Mouse (Mus musculus) heart, embryonic 13.5 days (tissue): ENCODE measurements around the gene Selplg. TPM values are rescaled to one million over a fixed set of nuclear protein-coding genes. Genes with fewer than 3 reads are reported as not detected.

ENCODE experiments used
- ATAC-seq: fragments of 200-750 bp; cut with Nextera tagmentation; 2 replicates; pipeline ENCODE4 v1.8.0; 2017; ENCODE audit warnings: moderate TSS enrichment; ENCODE audit not compliant: insufficient number of reproducible peaks, low FRiP score, low TSS enrichment; ENCODE audit errors: extremely low read depth
- H3K27ac ChIP-seq: fragments of 300-500 bp; sonication (generic); replicated peaks from 2 replicates; pipeline ENCODE4 v1.5.1; 2015; ENCODE audit warnings: moderate library complexity, mild to moderate bottlenecking, inconsistent platforms
- H3K27me3 ChIP-seq: fragments of 300-500 bp; sonication (generic); replicated peaks from 2 replicates; pipeline ENCODE4 v1.6.1; 2015; ENCODE audit warnings: mild to moderate bottlenecking, inconsistent platforms
- H3K36me3 ChIP-seq: fragments of 300-500 bp; sonication (generic); 2 replicates; pipeline ENCODE4 v1.6.1; 2015; ENCODE audit warnings: mild to moderate bottlenecking, inconsistent platforms
- H3K4me1 ChIP-seq: fragments of 300-500 bp; sonication (generic); 2 replicates; pipeline ENCODE4 v1.6.1; 2015; ENCODE audit warnings: inconsistent platforms
- H3K4me2 ChIP-seq: fragments of 300-500 bp; sonication (generic); 2 replicates; pipeline ENCODE4 v1.6.1; 2015; ENCODE audit warnings: inconsistent platforms, mild to moderate bottlenecking, moderate library complexity
- H3K4me3 ChIP-seq: fragments of 300-500 bp; sonication (generic); 2 replicates; pipeline ENCODE4 v1.5.1; 2015; ENCODE audit warnings: moderate library complexity, mild to moderate bottlenecking, inconsistent platforms
- H3K9ac ChIP-seq: fragments of 300-500 bp; sonication (generic); 2 replicates; pipeline ENCODE4 v1.6.1; 2015; ENCODE audit warnings: inconsistent platforms, mild to moderate bottlenecking, moderate library complexity
- H3K9me3 ChIP-seq: fragments of 300-500 bp; sonication (generic); 2 replicates; pipeline ENCODE4 v1.6.1; 2016; ENCODE audit warnings: inconsistent platforms
- WGBS: fragments of 180-500 bp; shearing (Covaris S2); methylation state at CpG from one replicate; pipeline ENCODE4 v1.1.7; 2015; ENCODE audit warnings: mixed read lengths; 5-methylcytosine and 5-hydroxymethylcytosine counted together
- polyA plus RNA-seq: library from polyadenylated mRNA; unstranded; fragments of >200 nt; fragmentation: Nextera tagmentation; extraction: Ambion mirVana; gene quantifications from 2 replicates; pipeline ENCODE4 v1.2.1, GENCODE M21; 2015

Selplg gene
- polyA plus RNA-seq, 1 experiment from 2014 or later: 1.3 TPM

GRCm38 (mm10) chr5:113853541-113853940 lies 21.1 kb upstream of the Selplg start:
- H3K4me1 ChIP-seq: peaks cover 64% of the 10 kb centered on the region
- H3K9me3 ChIP-seq: no peaks in the 10 kb centered on the region
- no peaks in the 10 kb centered on the region for H3K27me3 ChIP-seq
- H3K4me2 ChIP-seq: no peak overlapping the region
- peaks cover 52% of the 10 kb centered on the region for H3K36me3 ChIP-seq
- peak overlapping the region; percentile 48 for H3K9ac ChIP-seq
- 55% methylated on average over 10 of the region's 10 CpGs for WGBS
- H3K4me3 ChIP-seq: no peak overlapping the region
- H3K27ac ChIP-seq: peak overlapping the region; percentile 96
- no peak for ATAC-seq

GRCm38 (mm10) chr5:113852463-113852862 lies 20.0 kb upstream of the Selplg start:
- Histone ChIP-seq H3K4me1 (peaks cover 54% of the 10 kb centered on the region), H3K36me3 (peaks cover 62% of the 10 kb centered on the region), H3K27ac (no peak overlapping the region), H3K9ac (no peak overlapping the region), H3K4me3 (no peak overlapping the region), H3K27me3 (no peaks in the 10 kb centered on the region), H3K9me3 (no peaks in the 10 kb centered on the region), H3K4me2 (no peak overlapping the region)
- no peak for ATAC-seq
- WGBS: 82% methylated on average over 7 of the region's 7 CpGs

GRCm38 (mm10) chr5:113850680-113851230 lies 18.3 kb upstream of the Selplg start:
- H3K27me3 ChIP-seq: no peaks in the 10 kb centered on the region
- H3K27ac ChIP-seq: peak overlapping the region; percentile 24; the same call in 1 of the 2 replicates
- no peak overlapping the region for H3K4me3 ChIP-seq
- peaks cover 80% of the 10 kb centered on the region for H3K36me3 ChIP-seq
- WGBS: 55% methylated on average over 8 of the region's 8 CpGs
- H3K4me2 ChIP-seq: no peak overlapping the region
- no peaks in the 10 kb centered on the region for H3K9me3 ChIP-seq
- H3K9ac ChIP-seq: peak overlapping the region; percentile 28; the same call in 1 of the 2 replicates
- ATAC-seq: no peak
- H3K4me1 ChIP-seq: peaks cover 37% of the 10 kb centered on the region

GRCm38 (mm10) chr5:113847636-113848035 lies 15.2 kb upstream of the Selplg start:
- Histone ChIP-seq H3K4me1 (peaks cover 7% of the 10 kb centered on the region), H3K4me2 (no peak overlapping the region), H3K36me3 (peaks cover 99% of the 10 kb centered on the region), H3K4me3 (no peak overlapping the region), H3K27me3 (no peaks in the 10 kb centered on the region), H3K9ac (0 out of 2 replicates have a peak overlapping the region, but pooled peaks have one; percentile 9), H3K27ac (no peak overlapping the region), H3K9me3 (no peaks in the 10 kb centered on the region)
- 77% methylated on average over 9 of the region's 9 CpGs for WGBS
- ATAC-seq: no peak

GRCm38 (mm10) chr5:113846656-113847055 lies 14.2 kb upstream of the Selplg start:
- H3K4me2 ChIP-seq: no peak overlapping the region
- H3K9me3 ChIP-seq: no peaks in the 10 kb centered on the region
- H3K27me3 ChIP-seq: no peaks in the 10 kb centered on the region
- peaks cover 8% of the 10 kb centered on the region for H3K4me1 ChIP-seq
- no peak overlapping the region for H3K4me3 ChIP-seq
- no peak overlapping the region for H3K27ac ChIP-seq
- no peak for ATAC-seq
- peaks cover 99% of the 10 kb centered on the region for H3K36me3 ChIP-seq
- no peak overlapping the region for H3K9ac ChIP-seq
- 83% methylated on average over 8 of the region's 8 CpGs for WGBS

GRCm38 (mm10) chr5:113845627-113846026 lies 13.2 kb upstream of the Selplg start:
- Histone ChIP-seq H3K4me2 (no peak overlapping the region), H3K9me3 (no peaks in the 10 kb centered on the region), H3K4me1 (peaks cover 4% of the 10 kb centered on the region), H3K9ac (no peak overlapping the region), H3K4me3 (no peak overlapping the region), H3K27me3 (no peaks in the 10 kb centered on the region), H3K36me3 (peaks cover 94% of the 10 kb centered on the region), H3K27ac (no peak overlapping the region)
- WGBS: 87% methylated on average over 8 of the region's 8 CpGs
- no peak for ATAC-seq

GRCm38 (mm10) chr5:113844721-113845120 lies 12.3 kb upstream of the Selplg start:
- no peaks in the 10 kb centered on the region for H3K27me3 ChIP-seq
- peaks cover 93% of the 10 kb centered on the region for H3K36me3 ChIP-seq
- H3K4me1 ChIP-seq: 0 out of 2 replicates have a peak, but pooled peaks cover 2% of the 10 kb centered on the region
- no peak overlapping the region for H3K9ac ChIP-seq
- no peaks in the 10 kb centered on the region for H3K9me3 ChIP-seq
- no peak overlapping the region for H3K4me3 ChIP-seq
- no peak overlapping the region for H3K4me2 ChIP-seq
- no peak for ATAC-seq
- WGBS: 59% methylated on average over 7 of the region's 7 CpGs
- H3K27ac ChIP-seq: no peak overlapping the region

- H3K27me3 ChIP-seq: no peaks in the 10 kb centered on the region
- H3K9me3 ChIP-seq: no peaks in the 10 kb centered on the region
- H3K36me3 ChIP-seq: peaks cover 88% of the 10 kb centered on the region
- no peak overlapping the region for H3K27ac ChIP-seq
- 0 out of 2 replicates have a peak, but pooled peaks cover 2% of the 10 kb centered on the region for H3K4me1 ChIP-seq
- no peak overlapping the region for H3K4me2 ChIP-seq
- 74% methylated on average over 15 of the region's 15 CpGs for WGBS
- ATAC-seq: no peak
- H3K4me3 ChIP-seq: no peak overlapping the region
- no peak overlapping the region for H3K9ac ChIP-seq
These were observed 11.7 kb upstream of the Selplg start for GRCm38 (mm10) chr5:113844106-113844505.

- H3K4me1 ChIP-seq: 0 out of 2 replicates have a peak, but pooled peaks cover 2% of the 10 kb centered on the region
- no peaks in the 10 kb centered on the region for H3K27me3 ChIP-seq
- no peak overlapping the region for H3K27ac ChIP-seq
- H3K4me2 ChIP-seq: no peak overlapping the region
- no peak for ATAC-seq
- no peak overlapping the region for H3K4me3 ChIP-seq
- no peak overlapping the region for H3K9ac ChIP-seq
- 86% methylated on average over 9 of the region's 9 CpGs for WGBS
- H3K36me3 ChIP-seq: peaks cover 76% of the 10 kb centered on the region
- no peaks in the 10 kb centered on the region for H3K9me3 ChIP-seq
These were observed 10.5 kb upstream of the Selplg start for GRCm38 (mm10) chr5:113842906-113843305.

GRCm38 (mm10) chr5:113842244-113842643 lies 9.8 kb upstream of the Selplg start:
- Histone ChIP-seq H3K27ac (peak overlapping the region; percentile 12; the same call in 1 of the 2 replicates), H3K9me3 (no peaks in the 10 kb centered on the region), H3K4me2 (no peak overlapping the region), H3K9ac (no peak overlapping the region), H3K36me3 (peaks cover 70% of the 10 kb centered on the region), H3K27me3 (no peaks in the 10 kb centered on the region), H3K4me3 (no peak overlapping the region), H3K4me1 (0 out of 2 replicates have a peak, but pooled peaks cover 2% of the 10 kb centered on the region)
- 75% methylated on average over 9 of the region's 9 CpGs for WGBS
- ATAC-seq: no peak

GRCm38 (mm10) chr5:113841243-113842225 lies 9.1 kb upstream of the Selplg start:
- Histone ChIP-seq H3K9ac (no peak overlapping the region), H3K27ac (no peak overlapping the region; the same call in 1 of the 2 replicates), H3K4me1 (0 out of 2 replicates have a peak, but pooled peaks cover 2% of the 10 kb centered on the region), H3K4me3 (no peak overlapping the region), H3K27me3 (no peaks in the 10 kb centered on the region), H3K36me3 (peaks cover 63% of the 10 kb centered on the region), H3K9me3 (no peaks in the 10 kb centered on the region), H3K4me2 (no peak overlapping the region)
- ATAC-seq: no peak
- 77% methylated on average over 23 of the region's 23 CpGs for WGBS
